Mouse (Mus musculus) C2C12 (cell line): ENCODE data around the gene Maats1. TPM values are rescaled to one million over a fixed set of nuclear protein-coding genes. Genes with fewer than 3 reads are reported as not detected.
A peak's percentile ranks its signal among the peaks of the same experiment; 100 is the strongest.

Experiments
- H3K27me3 ChIP-seq: one replicate; pipeline ENCODE4 v1.6.1; 2011; ENCODE audit not compliant: control insufficient read depth, insufficient read depth, insufficient read length
- H3K36me3 ChIP-seq: one replicate; pipeline ENCODE4 v1.6.1; 2011; ENCODE audit not compliant: control insufficient read depth, insufficient read depth
- H3K4me3 ChIP-seq: one replicate; pipeline ENCODE4 v1.5.1; 2011; ENCODE audit warnings: mild to moderate bottlenecking, control low read depth; ENCODE audit not compliant: poor library complexity, insufficient read depth, severe bottlenecking
- H3K79me2 ChIP-seq: one replicate; pipeline ENCODE4 v1.6.1; 2011; ENCODE audit not compliant: control insufficient read depth, insufficient read depth
- H3K79me3 ChIP-seq: one replicate; pipeline ENCODE4 v1.6.1; 2011; ENCODE audit warnings: low read depth, control low read depth
- H3ac ChIP-seq: one replicate; pipeline ENCODE3; 2011; ENCODE audit warnings: low read depth; ENCODE audit not compliant: control insufficient read depth, insufficient read length
- CEBPB ChIP-seq: IDR thresholded peaks from one replicate; pipeline ENCODE4 v1.6.1; 2011; ENCODE audit warnings: low read depth, mild to moderate bottlenecking, control low read depth, moderate library complexity
- CTCF ChIP-seq: IDR thresholded peaks from one replicate; pipeline ENCODE4 v1.5.1; 2011; ENCODE audit not compliant: control insufficient read depth, insufficient read depth, insufficient read length
- FOSL1 ChIP-seq: IDR thresholded peaks from one replicate; pipeline ENCODE4 v1.8.0; 2011; ENCODE audit warnings: mild to moderate bottlenecking, low read length; ENCODE audit not compliant: poor library complexity, insufficient read depth, severe bottlenecking
- MAX ChIP-seq: IDR thresholded peaks from one replicate; pipeline ENCODE4 v1.6.1; 2011; ENCODE audit warnings: mild to moderate bottlenecking, control low read depth
- MYOD1 ChIP-seq: IDR thresholded peaks from one replicate; pipeline ENCODE4 v1.6.1; 2011; ENCODE audit warnings: low read depth; ENCODE audit not compliant: control insufficient read depth, insufficient read length
- MYOG ChIP-seq: IDR thresholded peaks from one replicate; pipeline ENCODE4 v1.6.1; 2011; ENCODE audit not compliant: control insufficient read depth, insufficient read length; ENCODE audit errors: extremely low read depth
- USF1 ChIP-seq: IDR thresholded peaks from one replicate; pipeline ENCODE4 v1.6.1; 2011; ENCODE audit warnings: low read depth, mild to moderate bottlenecking, control low read depth, moderate library complexity
- polyA plus RNA-seq: library from polyadenylated mRNA; unstranded; fragments of >200 nt; fragmentation: generic; extraction: Trizol; gene quantifications from one replicate; pipeline ENCODE4 v1.2.1, GENCODE M21; 2012; ENCODE audit warnings: missing spikeins

Gene Maats1
- polyA plus RNA-seq, 1 experiment, result 0.61 TPM

DNA sequence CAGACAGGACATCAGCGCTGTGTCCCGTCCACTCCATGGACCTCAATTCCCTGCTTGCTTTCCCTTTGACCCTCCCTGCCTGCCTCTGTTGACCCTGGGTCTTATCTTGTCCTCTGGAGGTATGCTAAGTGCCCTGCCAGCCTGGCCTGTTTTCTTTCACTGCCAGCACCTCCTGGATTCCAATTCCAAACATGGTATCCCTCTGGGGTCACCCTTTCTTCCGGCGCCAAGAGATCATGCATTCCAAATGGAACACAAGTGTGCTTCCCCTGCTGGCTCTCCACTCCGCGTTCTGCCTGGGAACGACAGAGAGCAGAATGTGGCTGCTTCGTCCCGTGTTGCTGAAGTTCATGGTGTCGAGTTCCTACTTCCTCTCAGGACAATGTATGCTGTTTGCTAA lies 20.0 kb upstream of the Maats1 start, which contains the start of gene Popdc2:
Gene Popdc2 (plus strand): TSS at position 277 of the 400 bp plus-strand sequence.
- H3K4me3 ChIP-seq, result no peak within 1 kb of the TSS
- no peaks in the 10 kb centered on the region for H3K79me3 ChIP-seq
- no peaks in the 10 kb centered on the region for H3K27me3 ChIP-seq
- no peak within 1 kb of the TSS for H3ac ChIP-seq
- H3K79me2 ChIP-seq, result no peaks in the 10 kb centered on the region
- H3K36me3 ChIP-seq, result no peaks in the 10 kb centered on the region
- TF ChIP-seq CEBPB (no peak), USF1 (no peak), CTCF (no peak), MAX (no peak), MYOG (no peak), MYOD1 (no peak), FOSL1 (no peak)

- no peaks in the 10 kb centered on the region for H3K27me3 ChIP-seq
- no peaks in the 10 kb centered on the region for H3K79me2 ChIP-seq
- no peaks in the 10 kb centered on the region for H3K79me3 ChIP-seq
- TF ChIP-seq USF1 (peak; percentile 58), CTCF (no peak), MYOD1 (peak; percentile 47)
- H3K4me3 ChIP-seq, result no peak overlapping the region
- H3ac ChIP-seq, result no peak overlapping the region
- no peaks in the 10 kb centered on the region for H3K36me3 ChIP-seq
Observed at GRCm38 (mm10) chr16:38360317-38360716, 18.4 kb upstream of the Maats1 start.

- no peaks in the 10 kb centered on the region for H3K27me3 ChIP-seq
- H3K4me3 ChIP-seq, result no peak overlapping the region
- no peaks in the 10 kb centered on the region for H3K36me3 ChIP-seq
- no peaks in the 10 kb centered on the region for H3K79me3 ChIP-seq
- H3K79me2 ChIP-seq, result no peaks in the 10 kb centered on the region
- H3ac ChIP-seq, result no peak overlapping the region
- no peak for TF ChIP-seq CEBPB
- no peak for TF ChIP-seq FOSL1
- TF ChIP-seq USF1, result no peak
- no peak for TF ChIP-seq MYOG
- TF ChIP-seq MAX, result no peak
- TF ChIP-seq CTCF, result no peak
- TF ChIP-seq MYOD1, result no peak
Observed at GRCm38 (mm10) chr16:38359857-38360256, 17.9 kb upstream of the Maats1 start.

- TF ChIP-seq FOSL1, result no peak
- TF ChIP-seq MAX, result no peak
- no peak for TF ChIP-seq MYOD1
- no peak for TF ChIP-seq MYOG
- no peak for TF ChIP-seq CTCF
- no peak for TF ChIP-seq USF1
- TF ChIP-seq CEBPB, result no peak
- H3K27me3 ChIP-seq, result no peaks in the 10 kb centered on the region
- H3K36me3 ChIP-seq, result no peaks in the 10 kb centered on the region
- no peaks in the 10 kb centered on the region for H3K79me2 ChIP-seq
- H3K79me3 ChIP-seq, result no peaks in the 10 kb centered on the region
- H3K4me3 ChIP-seq, result no peak overlapping the region
- H3ac ChIP-seq, result no peak overlapping the region
Observed at GRCm38 (mm10) chr16:38359241-38359640, 17.3 kb upstream of the Maats1 start.

DNA sequence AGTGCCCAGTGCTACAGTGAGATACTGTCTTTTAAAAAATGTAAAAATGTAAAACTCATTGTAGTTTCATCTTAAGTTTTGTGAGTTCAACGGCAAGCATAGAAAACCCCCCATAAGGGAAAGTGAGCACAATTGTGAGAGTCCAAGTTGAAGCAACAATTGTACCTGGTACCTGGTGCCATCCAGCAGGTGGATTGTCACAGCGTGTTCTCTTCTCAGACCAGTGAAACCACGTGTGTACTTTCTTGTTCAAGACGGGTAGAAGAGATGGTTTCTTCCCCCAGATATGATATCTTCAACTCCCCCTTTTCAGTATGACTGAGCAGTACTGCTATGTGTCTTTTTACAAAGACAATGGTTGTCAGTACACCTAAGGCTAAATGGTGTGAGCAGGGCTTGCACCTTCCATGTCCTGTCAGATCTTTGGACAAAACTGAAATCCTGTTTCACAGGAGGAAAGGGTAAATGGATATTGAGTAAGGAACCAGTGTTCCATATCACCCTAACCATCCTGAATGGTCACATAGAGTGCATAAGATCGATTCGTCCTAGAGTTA lies 16.4 kb upstream of the Maats1 start:
- no peaks in the 10 kb centered on the region for H3K79me2 ChIP-seq
- TF ChIP-seq FOSL1 (no peak), MYOD1 (no peak), CTCF (no peak), CEBPB (no peak), MYOG (no peak), USF1 (no peak), MAX (no peak)
- no peak overlapping the region for H3K4me3 ChIP-seq
- H3ac ChIP-seq, result no peak overlapping the region
- H3K36me3 ChIP-seq, result peaks cover 5% of the 10 kb centered on the region
- H3K27me3 ChIP-seq, result no peaks in the 10 kb centered on the region
- H3K79me3 ChIP-seq, result no peaks in the 10 kb centered on the region

DNA sequence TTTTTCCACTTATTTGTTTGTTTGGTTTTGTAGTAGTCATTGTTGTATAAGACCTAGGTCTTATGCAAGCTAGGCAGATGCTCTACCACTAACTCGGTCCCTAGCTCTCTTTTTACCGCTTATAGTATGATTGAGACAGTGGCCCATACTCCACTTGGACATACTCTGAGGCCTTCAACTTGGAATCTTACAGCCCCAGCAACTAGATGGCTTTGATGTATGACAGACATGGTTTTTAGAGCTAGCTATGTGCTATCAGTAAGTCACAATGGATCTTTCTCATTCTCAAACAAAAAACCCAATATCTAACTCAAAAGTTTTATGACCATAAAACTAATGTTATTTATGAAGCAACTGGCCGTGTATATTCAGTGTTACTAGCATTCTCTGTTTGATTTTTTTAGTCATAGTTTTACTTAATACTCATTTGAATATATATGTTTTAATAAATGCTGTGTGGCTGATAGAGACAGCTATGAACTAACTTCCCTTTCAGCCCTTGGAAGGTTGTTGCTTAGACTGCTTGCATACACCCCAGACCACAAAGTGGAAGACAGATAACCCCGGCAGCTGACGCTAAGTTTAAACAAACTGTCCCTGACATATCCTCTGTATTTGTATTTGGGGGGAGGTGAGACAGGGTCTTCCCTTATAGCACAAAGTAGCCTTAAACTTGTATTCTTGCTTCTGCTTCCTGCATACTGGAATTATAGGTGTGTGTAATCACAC lies 12.4 kb upstream of the Maats1 start:
- peaks cover 12% of the 10 kb centered on the region for H3K79me2 ChIP-seq
- H3K79me3 ChIP-seq, result no peaks in the 10 kb centered on the region
- H3ac ChIP-seq, result no peak overlapping the region
- no peaks in the 10 kb centered on the region for H3K27me3 ChIP-seq
- no peak overlapping the region for H3K4me3 ChIP-seq
- TF ChIP-seq MAX, result no peak
- no peak for TF ChIP-seq CTCF
- H3K36me3 ChIP-seq, result peaks cover 36% of the 10 kb centered on the region
